Mouse (Mus musculus) R1 (cell line): ENCODE data around the gene Unc13d.
A peak's percentile ranks its signal among the peaks of the same experiment; 100 is the strongest.
"Not testable (repeated sequence)": the region's sequence is repeated elsewhere in the genome, so short reads cannot be mapped to it uniquely, and the experiment has no call there.

Experiments used
- DNase-seq: peaks from one replicate; pipeline ENCODE4 v3.0.0-alpha.2; 2018; ENCODE audit warnings: low read depth, low spot score

Unc13d gene

DNA sequence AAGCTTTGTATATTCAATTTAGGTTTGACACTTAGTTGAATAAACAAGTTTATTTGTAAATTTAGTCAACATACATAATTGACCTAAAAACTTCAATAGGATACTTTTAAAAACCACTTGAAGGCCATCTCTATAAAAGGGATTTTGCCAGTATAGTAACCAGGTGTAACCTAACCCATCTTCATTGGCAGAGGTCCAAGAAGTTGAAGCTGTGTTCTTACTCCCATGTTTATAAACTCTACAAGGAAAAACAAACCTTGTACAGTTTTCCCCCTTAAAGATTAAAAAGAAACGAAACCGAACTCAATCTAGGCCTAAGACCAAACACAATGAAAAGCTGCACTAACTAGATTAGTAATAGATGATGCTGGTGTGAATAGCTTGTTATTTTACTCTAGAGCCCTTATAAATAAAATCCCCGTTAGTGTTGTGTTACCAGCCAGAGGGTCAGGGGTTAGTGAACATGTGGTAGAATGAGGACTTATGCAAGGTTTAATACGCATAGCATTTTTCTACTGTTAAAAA, 55.4 kb downstream of the Unc13d start:
- no peak for DNase-seq

- DNase-seq = no peak
Measured at GRCm38 (mm10) chr11:116021328-116022220, 56.2 kb downstream of the Unc13d start.

DNA sequence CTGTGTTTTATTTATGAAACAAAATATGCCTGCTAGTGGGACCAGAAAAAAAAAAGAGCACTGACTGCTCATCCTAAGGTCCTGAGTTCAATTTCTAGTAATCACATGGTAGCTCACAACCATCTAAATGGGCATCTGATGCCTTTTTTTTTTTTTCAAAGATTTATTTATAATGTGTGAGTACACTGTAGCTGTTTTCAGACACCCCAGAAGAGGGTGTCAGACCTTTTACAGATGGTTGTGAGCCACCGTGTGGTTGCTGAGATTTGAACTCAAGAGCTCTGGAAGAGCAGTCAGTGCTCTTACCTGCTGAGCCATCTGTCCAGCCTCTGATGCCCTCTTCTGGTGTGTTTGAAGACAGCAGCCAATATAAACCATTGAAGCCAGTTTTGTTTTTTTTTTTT, 57.2 kb downstream of the Unc13d start:
- peak; percentile 57 for DNase-seq

DNA sequence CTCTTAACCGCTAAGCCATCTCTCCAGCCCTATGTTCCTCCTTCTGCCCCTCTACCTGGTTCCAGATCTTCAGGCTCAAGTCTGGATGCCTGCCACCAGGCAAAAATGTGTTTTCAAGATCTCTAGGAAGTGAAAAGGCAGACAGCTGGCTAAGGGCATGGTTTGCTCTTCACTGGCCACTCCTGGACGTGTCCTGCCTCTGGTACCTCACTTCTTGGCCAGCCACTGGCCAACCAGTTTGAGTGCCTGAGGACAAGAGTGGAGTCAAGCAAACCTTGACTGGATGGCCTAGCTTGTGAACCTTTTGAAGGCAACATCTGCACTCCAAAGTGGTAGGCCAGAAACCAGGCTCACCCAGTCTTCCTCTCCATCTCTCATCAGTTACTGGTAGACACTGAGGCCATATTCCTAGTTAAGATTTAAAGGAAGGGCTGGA, 57.8 kb downstream of the Unc13d start:
- DNase-seq = no peak

DNA sequence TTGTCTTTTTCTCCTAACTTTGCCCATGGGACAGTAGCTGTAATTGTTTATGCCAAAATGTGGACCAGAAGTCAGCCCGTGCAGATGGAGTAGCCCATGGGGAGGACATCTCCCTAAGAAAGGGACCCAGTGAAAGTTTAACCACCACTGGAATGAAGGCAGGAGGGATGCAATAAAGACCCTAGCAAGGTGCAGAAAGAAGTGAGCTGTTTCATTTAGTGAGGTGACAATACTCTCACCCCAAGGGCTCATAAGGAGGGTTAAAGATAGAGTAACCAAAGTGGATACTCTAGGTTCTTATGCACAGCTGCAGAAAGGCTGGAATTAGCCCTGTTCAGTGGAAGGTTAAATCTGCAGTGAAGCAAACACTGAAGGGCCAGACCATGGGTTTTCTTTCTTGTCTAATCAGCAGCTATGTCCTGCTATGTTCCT, 58.4 kb downstream of the Unc13d start:
- DNase-seq = no peak

DNA sequence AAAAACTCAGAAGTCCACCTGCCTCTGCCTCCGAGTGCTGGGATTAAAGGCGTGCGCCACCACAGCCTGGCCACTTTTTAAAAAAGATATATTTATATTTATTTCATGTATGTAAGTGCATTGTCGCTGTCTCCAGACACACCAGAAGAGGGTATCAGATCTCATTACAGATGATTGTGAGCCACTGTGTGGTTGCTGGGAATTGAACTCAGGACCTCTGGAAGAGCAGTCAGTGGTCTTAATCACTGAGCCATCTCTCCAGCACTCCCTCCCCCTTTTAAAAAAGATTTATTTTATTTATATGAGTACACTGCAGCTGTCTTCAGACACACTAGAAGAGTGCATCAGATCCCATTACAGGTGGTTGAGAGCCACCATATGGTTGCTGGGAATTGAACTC, 58.9 kb downstream of the Unc13d start:
- DNase-seq = not testable (repeated sequence)

DNA sequence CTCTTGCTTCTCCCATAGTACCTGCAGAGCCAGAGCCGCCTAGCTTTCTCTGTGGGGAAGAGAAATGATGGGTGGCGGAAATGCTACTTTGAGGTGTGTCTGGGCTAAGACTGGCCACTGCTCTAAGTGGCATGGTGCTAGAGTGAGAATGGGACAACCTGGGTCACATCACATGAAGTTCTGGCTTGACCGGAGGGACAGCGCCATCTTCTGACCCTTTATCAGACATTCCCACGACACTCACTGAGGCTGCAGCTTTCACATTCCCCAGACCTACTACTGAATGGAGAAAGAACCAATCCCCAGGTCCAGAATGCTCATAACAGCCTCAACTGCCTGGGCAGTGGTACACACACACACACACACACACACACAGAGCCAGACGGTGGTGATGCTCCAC, 59.7 kb downstream of the Unc13d start:
- DNase-seq = peak; percentile 92

DNA sequence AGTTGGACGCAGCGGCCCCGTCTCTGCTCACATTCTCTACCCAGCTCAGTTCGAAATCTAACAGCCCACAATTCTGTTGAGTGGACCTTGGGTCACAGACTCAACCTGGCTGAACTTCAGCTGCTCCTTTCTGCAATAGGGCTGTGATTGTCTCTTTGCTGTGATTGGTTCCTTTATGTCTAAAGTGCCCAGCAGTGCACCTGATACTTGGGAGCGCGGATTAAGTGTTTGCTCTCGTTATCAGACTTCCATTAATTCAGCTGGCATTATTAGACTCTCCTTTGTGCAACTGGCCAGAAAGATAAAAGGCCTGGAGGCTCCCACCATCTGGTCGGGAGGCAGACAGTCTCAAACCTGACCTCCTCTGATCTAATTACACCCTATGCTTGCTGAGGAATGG, 62.9 kb downstream of the Unc13d start:
- DNase-seq = no peak

- DNase-seq = peak; percentile 95
Measured at GRCm38 (mm10) chr11:116012262-116012947, 65.4 kb downstream of the Unc13d start, which contains the start of gene Galk1. Gene Galk1 (minus strand): TSS chr11:116012719.
